Mouse (Mus musculus) Muller cell, postnatal 12 days (primary cell): ENCODE data around the gene Vps13d.
A peak's percentile ranks its signal among the peaks of the same experiment; 100 is the strongest.

Experiments used
- DNase-seq: peaks from one replicate; pipeline ENCODE4 v3.0.0-alpha.2; 2015; ENCODE audit errors: inconsistent ontology term

Gene Vps13d

DNA sequence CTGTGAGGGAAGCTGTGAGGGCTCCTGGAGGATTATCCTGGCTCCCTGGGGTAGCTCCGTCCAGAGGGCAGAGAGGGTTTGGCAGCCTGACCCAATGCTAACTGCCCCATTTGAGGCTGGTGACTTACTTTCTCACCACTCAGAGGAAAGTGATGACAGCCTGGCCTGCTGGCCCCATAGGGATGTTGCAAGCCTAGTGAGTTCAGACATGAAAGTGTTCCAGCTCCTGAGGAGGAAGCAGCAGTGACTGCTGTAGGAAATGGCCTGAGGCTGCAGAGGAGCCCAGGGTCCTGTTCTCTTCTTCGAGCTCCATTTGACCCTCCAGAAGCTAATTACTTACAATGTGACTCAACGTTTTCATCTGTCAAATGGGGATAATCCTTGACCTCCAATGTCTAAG lies 157.8 kb downstream of the Vps13d start:
- DNase-seq = no peak

- DNase-seq = no peak
Observed at GRCm38 (mm10) chr4:145035450-145035849, 159.4 kb downstream of the Vps13d start.

DNA sequence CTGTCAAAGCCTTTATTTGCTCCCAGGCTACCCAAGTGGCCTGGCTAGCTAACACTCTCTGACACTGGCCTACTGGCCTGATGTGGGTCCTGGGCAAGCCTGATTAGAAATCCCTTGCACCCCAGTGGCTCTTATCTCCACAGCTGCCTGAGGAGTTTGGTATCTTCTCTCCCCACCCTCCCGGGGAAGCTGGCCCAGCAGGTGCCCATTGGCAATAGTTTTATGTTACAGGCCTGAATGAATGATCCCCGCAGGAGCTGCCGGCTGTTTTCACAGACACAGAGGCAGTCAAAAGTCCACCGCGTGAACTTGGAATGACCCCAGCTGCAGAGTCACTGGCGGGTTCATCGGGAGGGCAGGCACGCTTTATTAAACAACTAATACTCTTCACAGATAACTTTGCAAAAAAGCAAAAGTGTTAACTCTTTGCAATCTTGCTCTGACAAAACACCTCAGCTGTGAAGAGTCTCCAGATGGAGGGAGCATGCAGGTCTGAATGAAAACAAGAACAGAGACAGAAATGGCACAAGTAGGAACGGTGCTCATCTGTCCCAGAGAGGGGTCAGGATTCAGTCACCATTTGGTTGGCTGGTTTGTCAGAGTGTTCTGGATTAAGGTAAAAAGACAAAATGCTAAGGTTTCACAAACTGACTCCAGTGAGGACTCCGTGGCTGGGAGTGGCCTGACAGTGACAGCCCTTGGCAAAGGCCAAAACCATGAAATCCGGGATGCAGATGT lies 160.1 kb downstream of the Vps13d start:
- DNase-seq = peak; percentile 82

DNA sequence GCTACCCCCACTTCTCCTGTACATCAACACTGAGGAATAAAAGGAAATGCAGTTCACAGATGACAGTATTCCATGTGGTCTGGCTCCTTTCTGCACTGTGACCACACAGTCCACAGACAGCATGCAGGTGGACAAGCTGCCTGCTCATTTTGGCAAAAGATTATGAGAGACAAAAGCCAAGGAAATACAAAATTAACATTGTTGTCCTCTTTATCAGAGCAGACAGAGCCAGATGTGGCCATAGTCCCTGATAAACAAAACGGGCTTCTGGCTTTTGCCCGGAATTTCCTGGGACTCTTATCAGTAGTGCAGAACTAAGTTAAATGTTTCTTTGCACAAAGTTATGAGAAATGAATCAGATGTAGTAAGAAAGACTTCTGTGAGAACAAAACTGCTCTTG lies 161.4 kb downstream of the Vps13d start:
- no peak for DNase-seq

DNA sequence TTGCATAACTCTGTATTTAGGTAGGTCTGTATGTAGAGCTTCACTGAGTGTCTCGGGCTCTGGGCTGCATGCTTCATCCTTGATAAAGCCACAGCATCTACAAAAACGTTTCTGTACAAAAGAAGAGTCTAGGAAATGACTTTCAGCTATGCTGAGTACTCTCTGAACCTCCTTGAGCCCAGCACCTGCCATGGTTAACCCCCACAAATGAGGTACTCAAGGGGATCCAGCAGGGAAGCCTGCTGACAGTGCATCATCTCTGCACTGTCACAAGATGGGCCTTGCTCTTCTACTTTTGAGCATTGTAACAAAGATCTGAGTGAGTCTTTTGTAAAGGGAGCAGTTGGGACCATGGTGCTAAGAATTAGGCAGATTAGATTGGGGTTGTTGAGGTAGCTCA lies 162.2 kb downstream of the Vps13d start:
- no peak for DNase-seq

DNA sequence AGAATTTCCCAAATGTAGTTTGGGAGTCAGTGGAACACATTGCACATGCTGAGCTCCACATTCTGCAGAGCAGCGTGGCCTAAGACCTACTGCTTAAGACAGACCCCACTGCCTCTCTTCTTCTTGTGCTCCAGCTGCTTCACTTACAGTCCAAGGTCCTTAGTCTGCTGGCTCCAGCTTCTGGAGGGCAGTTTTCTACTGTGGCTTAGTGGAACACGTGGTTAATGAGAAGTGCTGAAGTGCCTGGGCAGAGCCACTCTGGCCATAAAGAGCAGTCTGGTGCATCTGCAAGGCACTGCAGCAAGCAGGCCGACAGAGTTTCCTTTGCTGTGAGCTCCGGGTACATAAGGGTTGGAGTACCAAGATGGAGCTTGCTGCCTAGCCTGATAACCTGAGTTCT lies 163.3 kb downstream of the Vps13d start:
- no peak for DNase-seq

DNA sequence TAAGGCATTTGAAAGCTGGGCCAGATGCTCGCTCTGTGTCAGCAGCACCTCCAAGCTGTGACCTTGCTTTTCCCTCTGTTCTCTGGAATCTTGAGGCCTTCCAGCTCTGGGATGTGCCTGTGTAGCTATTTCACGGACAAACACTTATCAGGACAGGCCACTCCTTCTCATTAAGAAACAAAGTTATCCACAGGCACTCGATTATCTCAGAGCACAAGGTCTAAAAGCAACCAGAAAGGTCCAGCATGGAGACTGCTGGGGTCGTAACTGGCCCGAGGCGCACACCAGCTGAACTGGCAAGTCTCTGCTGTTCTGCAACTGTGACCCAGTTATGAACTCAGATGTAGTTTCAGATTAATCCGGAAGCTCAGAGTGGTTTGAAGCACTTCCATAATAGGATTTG lies 168.4 kb downstream of the Vps13d start:
- DNase-seq = peak; percentile 87

DNA sequence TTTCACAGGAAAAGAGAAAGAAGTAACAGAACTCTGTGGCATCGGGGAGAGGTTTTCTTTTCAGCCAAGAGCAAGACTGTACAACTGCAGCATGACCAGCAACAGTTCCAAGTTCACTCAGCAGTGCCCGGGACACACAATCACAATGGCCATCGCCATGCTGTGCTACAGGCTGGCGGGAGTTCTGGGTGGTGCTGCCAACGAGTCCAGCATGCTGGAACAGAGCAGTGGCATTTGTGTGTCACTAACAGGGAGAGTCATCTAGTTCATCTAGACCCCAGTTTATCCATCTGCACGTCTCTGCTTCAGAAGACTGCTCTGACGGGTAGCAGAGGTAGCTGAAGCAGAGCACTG lies 169.4 kb downstream of the Vps13d start:
- no peak for DNase-seq

DNA sequence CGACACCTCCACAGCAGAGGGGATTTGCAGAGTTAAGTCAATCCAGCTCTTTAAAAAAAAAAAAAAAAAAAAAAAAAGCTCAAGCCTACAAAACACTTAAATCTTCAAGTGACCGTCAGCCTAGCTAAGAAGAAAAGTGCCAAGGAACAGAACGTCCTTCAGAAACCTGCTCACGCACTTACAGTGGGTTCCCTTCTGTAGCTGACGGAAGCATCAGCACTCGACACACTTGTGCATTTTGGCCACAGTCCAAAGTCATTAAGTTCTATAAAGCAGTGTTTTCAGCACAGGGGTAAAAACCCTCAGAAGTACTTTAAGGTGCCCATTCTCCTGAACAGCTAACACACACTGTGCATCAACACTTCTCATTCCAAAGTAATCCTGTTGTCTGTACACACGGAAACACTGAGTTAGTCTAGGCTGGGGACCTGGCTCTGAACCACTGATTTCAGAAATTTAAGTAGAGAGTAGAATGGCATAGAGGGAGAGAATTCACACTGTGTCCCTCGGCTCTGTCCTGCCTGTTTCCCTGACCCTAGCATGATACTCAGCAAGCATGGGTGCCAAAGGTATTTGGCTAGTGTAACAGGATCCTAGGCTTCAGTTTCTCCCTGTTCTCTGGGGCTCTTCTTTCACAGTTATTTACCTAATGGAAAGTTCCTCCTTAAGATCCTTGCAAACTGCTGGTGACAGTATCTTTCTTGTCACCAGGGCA lies 170.0 kb downstream of the Vps13d start:
- DNase-seq = peak; percentile 64

GRCm38 (mm10) chr4:145023911-145024310 lies 170.9 kb downstream of the Vps13d start:
- DNase-seq = no peak

DNA sequence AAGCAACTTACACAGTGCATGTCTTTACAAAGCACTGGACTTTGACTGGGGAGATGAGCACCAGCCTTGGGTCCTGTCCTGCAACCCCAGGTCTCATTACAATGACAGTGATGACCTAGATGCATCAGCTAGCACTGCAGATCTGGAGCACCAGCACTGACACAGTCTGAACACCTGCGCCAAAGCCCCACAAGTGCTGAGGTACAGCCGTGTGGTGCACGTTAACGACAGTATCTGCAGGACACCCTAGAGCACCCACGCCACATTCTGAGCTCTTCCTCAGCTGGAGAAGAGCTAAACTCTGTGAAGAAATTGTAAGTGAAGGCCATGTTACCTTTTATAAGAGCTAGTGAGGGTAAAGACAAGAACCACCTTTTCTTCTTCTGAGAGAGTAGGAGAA lies 172.0 kb downstream of the Vps13d start:
- DNase-seq = no peak

DNA sequence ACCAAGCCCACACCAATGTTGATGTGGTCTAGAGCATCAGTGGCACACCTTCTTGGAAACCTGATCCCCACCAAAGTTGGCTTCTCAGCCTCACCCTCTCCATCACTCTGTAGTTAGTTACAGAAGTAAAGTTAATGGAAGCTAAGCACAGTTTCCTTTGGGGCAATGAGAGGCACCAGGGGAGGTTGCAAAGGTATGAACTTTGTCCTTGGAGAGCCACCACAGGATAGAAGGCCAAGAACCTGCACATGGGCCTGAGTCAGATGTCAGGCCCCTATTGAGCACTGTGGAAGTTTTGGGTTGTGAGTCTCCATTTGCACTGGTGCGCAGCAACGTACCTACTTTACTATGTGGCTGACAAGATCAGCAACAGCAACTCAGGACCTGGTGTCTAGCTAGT lies 172.6 kb downstream of the Vps13d start:
- no peak for DNase-seq

DNA sequence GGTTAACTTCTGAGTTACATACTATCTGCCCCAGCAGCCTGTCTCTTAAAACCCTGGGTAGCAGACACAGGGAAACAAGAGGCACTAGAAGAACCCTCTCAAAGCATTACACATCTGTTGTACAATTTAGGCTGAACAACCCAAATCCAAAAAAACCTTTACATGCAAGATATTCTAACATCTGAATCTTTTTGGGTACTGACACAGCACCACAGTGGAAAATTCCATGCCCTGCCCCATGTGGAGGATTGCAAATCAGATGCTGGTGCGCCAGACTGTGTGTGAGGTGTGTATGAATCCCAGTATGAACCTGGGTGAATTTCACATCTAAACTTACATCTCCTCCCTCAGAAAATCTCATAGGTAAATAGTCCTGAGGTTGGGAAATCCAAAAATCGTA lies 174.4 kb downstream of the Vps13d start:
- DNase-seq = no peak

DNA sequence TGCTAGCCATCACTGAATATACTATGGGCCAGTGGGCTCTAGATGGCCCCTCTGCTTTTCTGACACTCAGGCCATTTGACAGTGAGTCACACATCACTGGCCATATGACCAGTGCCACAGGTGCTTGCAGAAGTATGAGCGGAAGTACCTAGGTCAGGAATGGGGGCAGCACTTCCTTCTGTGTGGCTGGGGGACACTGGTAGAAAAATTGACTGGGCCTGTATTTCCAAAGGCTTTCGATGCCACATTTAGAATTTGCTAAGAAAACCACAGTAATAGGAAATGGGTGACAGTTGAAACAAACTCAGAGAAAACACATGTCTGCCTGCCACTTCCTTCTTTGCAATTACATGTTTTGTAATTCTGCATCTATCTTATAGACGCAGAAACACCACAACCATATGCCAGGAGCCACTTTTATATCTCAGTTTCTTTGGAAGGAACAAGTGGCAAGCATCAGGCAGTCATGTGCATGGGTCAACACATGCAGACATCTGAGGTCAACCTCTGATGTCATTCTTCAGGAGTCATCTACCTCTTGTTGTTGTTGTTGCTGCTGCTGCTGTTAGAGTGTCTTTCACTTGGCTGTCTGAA lies 175.6 kb downstream of the Vps13d start:
- no peak for DNase-seq

DNA sequence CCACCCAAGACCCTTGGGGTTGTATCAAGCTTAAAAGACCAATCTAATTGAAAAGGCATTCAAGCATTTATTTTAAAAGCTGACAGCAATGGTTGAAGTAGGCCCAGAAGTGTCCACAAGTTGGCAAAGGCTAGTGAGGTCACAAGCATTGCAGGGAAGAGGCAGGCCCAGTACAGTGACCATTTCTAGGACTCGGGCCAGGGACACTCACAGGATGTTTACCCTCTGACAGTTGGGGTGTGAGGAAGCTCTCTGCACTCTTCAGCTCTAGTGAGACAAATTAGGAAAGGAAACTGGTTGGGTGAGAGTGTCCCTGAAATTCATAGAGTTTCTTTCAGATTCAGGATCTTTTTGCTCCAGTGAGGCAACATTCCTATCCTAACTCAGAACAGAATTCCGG lies 177.1 kb downstream of the Vps13d start:
- peak; percentile 80 for DNase-seq

GRCm38 (mm10) chr4:145016669-145017068 lies 178.1 kb downstream of the Vps13d start:
- DNase-seq = no peak

GRCm38 (mm10) chr4:145014632-145014960 lies 180.2 kb downstream of the Vps13d start:
- DNase-seq = no peak

DNA sequence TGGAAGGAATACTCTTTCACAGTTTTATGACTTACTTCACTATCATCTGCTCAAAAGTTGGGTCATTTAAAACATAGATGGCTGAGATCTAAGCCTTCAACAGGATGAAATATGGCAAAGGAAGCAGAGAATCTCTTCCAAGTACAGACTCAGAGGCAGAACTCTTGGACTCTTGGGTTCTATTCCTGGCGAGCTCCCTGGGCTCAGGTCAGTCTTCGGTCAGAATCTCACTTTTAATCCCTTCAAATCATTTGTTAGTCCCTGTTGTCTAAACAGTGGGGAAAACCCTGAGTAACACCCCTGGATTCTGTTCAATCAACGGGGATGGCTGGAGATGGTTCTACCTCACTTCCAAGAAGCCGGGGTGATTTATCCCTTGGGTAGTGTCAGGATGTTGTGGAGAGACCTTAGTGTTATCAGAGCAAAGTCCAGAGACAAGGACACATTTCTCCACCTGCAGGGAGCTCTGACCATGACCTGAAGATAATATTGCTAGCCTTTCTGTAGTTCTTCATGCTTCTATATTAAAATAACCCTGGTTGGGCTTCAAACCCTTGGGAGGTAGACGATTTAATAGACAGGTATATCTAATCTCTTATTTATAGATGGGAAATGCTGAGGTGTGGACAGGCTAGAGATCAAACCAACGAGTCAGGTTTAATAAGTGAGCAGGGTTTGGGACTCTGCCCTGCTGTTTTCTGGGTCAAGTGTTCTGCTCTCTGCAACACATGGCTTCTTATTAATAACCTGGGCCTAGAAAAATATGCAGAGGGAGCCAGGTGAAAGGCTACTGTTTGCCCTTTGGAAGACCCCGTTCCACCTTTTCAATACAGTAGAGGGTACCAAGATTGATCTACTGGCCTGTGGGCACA lies 180.8 kb downstream of the Vps13d start:
- DNase-seq = peak; percentile 20

DNA sequence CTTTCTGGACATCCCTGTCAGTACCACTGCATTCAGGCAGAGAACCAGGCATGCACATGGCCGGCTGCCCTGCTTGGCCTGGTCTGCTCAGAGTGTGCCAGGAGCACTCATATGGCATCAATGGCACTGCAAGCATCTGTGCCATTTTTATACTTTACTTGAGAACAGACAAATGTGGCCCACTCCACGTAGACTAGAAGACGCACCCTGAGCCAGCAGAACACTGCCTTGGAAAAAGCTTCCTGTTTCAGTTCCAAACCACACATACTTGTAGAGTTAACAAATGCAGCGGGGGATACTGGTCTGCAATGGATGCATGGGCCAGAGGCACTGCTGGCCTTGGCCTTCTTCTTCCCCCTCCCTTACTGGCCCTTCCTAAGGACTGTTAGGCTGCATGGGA lies 181.6 kb downstream of the Vps13d start:
- DNase-seq = peak; percentile 85

GRCm38 (mm10) chr4:145011156-145011555 lies 183.6 kb downstream of the Vps13d start:
- peak; percentile 29 for DNase-seq

DNA sequence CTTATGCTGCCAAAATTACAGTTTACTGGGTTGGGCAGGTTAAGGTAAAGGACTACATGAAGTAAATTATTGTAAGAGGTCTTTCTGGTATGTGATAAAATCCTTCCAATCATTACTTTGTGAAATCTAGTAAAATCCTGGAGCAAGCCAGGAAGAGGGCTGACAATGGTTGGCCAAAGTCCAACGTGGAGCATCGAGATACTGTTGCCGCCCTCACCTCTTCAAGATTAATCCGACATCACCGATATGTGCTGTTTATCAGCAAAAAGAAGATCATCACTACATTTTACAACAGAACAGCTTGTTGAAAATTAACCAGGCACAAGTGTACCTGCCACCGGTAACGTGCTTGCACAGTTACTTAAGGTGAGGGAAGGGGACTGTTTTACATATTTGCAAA lies 184.9 kb downstream of the Vps13d start:
- no peak for DNase-seq

DNA sequence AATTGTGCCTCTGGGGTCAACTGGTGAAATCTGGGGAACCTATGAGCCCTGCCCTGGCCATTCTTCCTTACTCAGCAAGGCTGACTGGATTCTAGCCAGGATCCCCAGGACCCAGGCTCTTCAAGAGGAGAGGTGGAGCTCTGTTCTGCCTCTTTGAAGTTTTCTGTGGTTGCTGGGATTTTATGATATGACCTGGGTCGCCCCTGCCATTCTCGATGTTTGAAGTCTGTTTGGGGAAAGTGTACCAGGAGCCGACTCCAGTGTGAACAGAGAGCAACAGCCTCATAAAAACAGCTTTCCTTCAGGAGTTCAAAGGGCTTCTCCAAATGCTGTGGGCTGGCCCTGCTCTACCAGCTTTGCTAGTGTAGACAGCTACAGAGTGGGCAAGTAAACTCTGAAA lies 185.4 kb downstream of the Vps13d start:
- DNase-seq = no peak
